Mouse (Mus musculus): Measurements from ENCODE around the gene Rpl15. TPM values are rescaled to one million over a fixed set of nuclear protein-coding genes. Genes with fewer than 3 reads are reported as not detected.

Gene Rpl15
- polyA plus RNA-seq, 1 experiment from 2014 or later, result 203 TPM

DNA sequence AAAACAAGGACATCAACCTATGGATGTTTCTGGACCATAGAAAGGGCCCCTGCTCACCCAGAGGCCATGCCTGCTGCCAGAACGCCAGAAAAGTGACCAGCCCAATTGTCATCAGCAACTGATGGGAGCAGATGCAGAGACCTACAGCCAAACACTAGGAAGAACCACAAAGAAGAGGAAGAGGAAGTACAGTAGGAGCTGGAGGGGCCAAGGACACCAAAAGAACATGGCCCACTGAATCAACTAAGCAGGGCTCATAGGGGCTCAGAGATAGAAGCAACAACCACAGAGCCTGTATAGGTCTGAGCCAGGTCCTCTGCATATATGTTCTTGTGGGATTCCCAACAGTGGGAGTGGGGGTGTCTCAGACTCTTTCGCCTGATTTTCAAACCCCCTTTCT, 26.2 kb upstream of the Rpl15 start:
- H3K9ac ChIP-seq (ENCODE audit: low read length), result no peak overlapping the region

DNA sequence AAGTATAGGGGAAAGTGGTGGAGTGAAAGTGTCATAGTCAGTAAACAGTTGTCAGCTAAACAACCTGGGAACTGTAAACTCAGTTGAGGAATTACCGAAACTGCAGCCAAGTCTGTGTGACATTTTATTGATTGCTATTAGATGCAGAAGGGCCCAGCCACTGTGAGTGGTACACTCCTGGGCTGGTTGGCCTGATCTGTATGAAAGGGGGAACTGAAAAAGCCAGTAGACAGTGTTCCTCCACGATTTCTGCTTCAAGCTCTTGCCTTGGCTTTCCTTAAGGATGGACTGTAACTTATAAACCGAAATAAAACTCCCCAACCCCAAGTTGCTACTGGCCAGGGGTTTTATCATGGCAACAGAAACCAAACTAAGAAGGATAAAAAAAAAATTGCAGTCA, 21.4 kb upstream of the Rpl15 start:
- H3K9ac ChIP-seq (ENCODE audit: low read length), result no peak overlapping the region
- H3K27me3 ChIP-seq (ENCODE audit: control insufficient read depth, insufficient read depth, low read length), result no peaks in the 10 kb centered on the region
- no peak for ATAC-seq (replicated peaks; ENCODE audit: extremely low read depth, insufficient read depth, low FRiP score)
- H3K36me3 ChIP-seq (ENCODE audit: control insufficient read depth, insufficient read depth), result no peaks in the 10 kb centered on the region
- WGBS, result 83% methylated on average over 3 of the region's 3 CpGs
- H3K9me3 ChIP-seq (replicated peaks; ENCODE audit: control insufficient read depth, low read length), result no peaks in the 10 kb centered on the region
- no peak overlapping the region for H3K4me2 ChIP-seq (ENCODE audit: low read depth, low read length)
- H3K4me3 ChIP-seq (ENCODE audit: low read length), result no peak overlapping the region
- peaks cover 4% of the 10 kb centered on the region for H3K4me1 ChIP-seq (ENCODE audit: control insufficient read depth, insufficient read depth, low read length)
- no peak overlapping the region for H3K27ac ChIP-seq (ENCODE audit: low read length)

More for the DNA sequence above, 26.2 kb upstream of the Rpl15 start:
- no peak overlapping the region for H3K4me3 ChIP-seq (ENCODE audit: low read length)
- no peaks in the 10 kb centered on the region for H3K27me3 ChIP-seq (ENCODE audit: control insufficient read depth, insufficient read depth, low read length)
- no peak for ATAC-seq (replicated peaks; ENCODE audit: extremely low read depth, insufficient read depth, low FRiP score)
- no peaks in the 10 kb centered on the region for H3K9me3 ChIP-seq (replicated peaks; ENCODE audit: control insufficient read depth, low read length)
- no peaks in the 10 kb centered on the region for H3K36me3 ChIP-seq (ENCODE audit: control insufficient read depth, insufficient read depth)
- peaks cover 9% of the 10 kb centered on the region for H3K4me1 ChIP-seq (ENCODE audit: control insufficient read depth, insufficient read depth, low read length)
- H3K27ac ChIP-seq (ENCODE audit: low read length), result no peak overlapping the region
- WGBS, result 78% methylated on average over 2 of the region's 2 CpGs
- H3K4me2 ChIP-seq (ENCODE audit: low read depth, low read length), result no peak overlapping the region

DNA sequence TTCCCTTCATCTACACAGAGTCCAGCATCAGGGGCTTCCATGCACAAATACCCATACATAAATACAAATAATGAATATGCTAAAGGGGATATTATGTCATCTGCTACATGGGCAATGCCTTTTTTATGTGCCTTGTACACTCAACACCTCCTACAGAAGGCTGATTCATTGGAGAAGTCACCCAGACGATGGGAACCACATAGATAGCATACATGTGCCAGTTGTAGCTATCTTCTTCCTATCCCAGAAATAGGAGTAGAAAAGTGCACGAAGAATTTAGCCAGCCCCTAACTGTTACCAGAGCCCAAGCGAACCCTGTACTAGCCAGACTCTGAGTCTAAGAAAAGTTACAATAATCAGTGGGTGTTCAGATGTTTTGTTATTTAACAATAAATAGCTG, 20.9 kb upstream of the Rpl15 start:
- H3K4me3 ChIP-seq (ENCODE audit: low read length), result no peak overlapping the region
- ATAC-seq (replicated peaks; ENCODE audit: extremely low read depth, insufficient read depth, low FRiP score), result no peak
- H3K9me3 ChIP-seq (replicated peaks; ENCODE audit: control insufficient read depth, low read length), result no peaks in the 10 kb centered on the region
- H3K36me3 ChIP-seq (ENCODE audit: control insufficient read depth, insufficient read depth), result no peaks in the 10 kb centered on the region
- peaks cover 9% of the 10 kb centered on the region for H3K4me1 ChIP-seq (ENCODE audit: control insufficient read depth, insufficient read depth, low read length)
- H3K27me3 ChIP-seq (ENCODE audit: control insufficient read depth, insufficient read depth, low read length), result no peaks in the 10 kb centered on the region
- H3K27ac ChIP-seq (ENCODE audit: low read length), result no peak overlapping the region
- no peak overlapping the region for H3K9ac ChIP-seq (ENCODE audit: low read length)
- WGBS, result 75% methylated on average over 3 of the region's 3 CpGs
- H3K4me2 ChIP-seq (ENCODE audit: low read depth, low read length), result no peak overlapping the region

- no peaks in the 10 kb centered on the region for H3K27me3 ChIP-seq (ENCODE audit: control insufficient read depth, insufficient read depth, low read length)
- peaks cover 3% of the 10 kb centered on the region; the same call in 1 of the 2 replicates for H3K36me3 ChIP-seq (ENCODE audit: control insufficient read depth, insufficient read depth)
- peak overlapping the region; percentile 26; the same call in 1 of the 2 replicates for H3K27ac ChIP-seq (ENCODE audit: low read length)
- peak overlapping the region; percentile 11; the same call in 1 of the 2 replicates for H3K9ac ChIP-seq (ENCODE audit: low read length)
- no peak overlapping the region for H3K4me3 ChIP-seq (ENCODE audit: low read length)
- 47% methylated on average over 2 of the region's 2 CpGs for WGBS
- ATAC-seq (replicated peaks; ENCODE audit: extremely low read depth, insufficient read depth, low FRiP score), result no peak
- H3K9me3 ChIP-seq (replicated peaks; ENCODE audit: control insufficient read depth, low read length), result no peaks in the 10 kb centered on the region
- peaks cover 10% of the 10 kb centered on the region for H3K4me1 ChIP-seq (ENCODE audit: control insufficient read depth, insufficient read depth, low read length)
- H3K4me2 ChIP-seq (ENCODE audit: low read depth, low read length), result no peak overlapping the region
Observed at GRCm38 (mm10) chr14:18287391-18287790, 16.2 kb upstream of the Rpl15 start.

GRCm38 (mm10) chr14:18286441-18286840, 15.2 kb upstream of the Rpl15 start:
- no peaks in the 10 kb centered on the region for H3K27me3 ChIP-seq (ENCODE audit: control insufficient read depth, insufficient read depth, low read length)
- no peak overlapping the region for H3K27ac ChIP-seq (ENCODE audit: low read length)
- no peak overlapping the region for H3K9ac ChIP-seq (ENCODE audit: low read length)
- peaks cover 6% of the 10 kb centered on the region; the same call in 1 of the 2 replicates for H3K36me3 ChIP-seq (ENCODE audit: control insufficient read depth, insufficient read depth)
- no peak for ATAC-seq (replicated peaks; ENCODE audit: extremely low read depth, insufficient read depth, low FRiP score)
- WGBS, result 86% methylated on average over 2 of the region's 2 CpGs
- no peak overlapping the region for H3K4me3 ChIP-seq (ENCODE audit: low read length)
- H3K4me2 ChIP-seq (ENCODE audit: low read depth, low read length), result no peak overlapping the region
- H3K4me1 ChIP-seq (ENCODE audit: control insufficient read depth, insufficient read depth, low read length), result peaks cover 10% of the 10 kb centered on the region
- no peaks in the 10 kb centered on the region for H3K9me3 ChIP-seq (replicated peaks; ENCODE audit: control insufficient read depth, low read length)

- Histone ChIP-seq H3K9ac (ENCODE audit: low read length) (no peak overlapping the region), H3K4me2 (ENCODE audit: low read depth, low read length) (no peak overlapping the region), H3K27me3 (ENCODE audit: control insufficient read depth, insufficient read depth, low read length) (no peaks in the 10 kb centered on the region), H3K36me3 (ENCODE audit: control insufficient read depth, insufficient read depth) (peaks cover 7% of the 10 kb centered on the region), H3K27ac (ENCODE audit: low read length) (no peak overlapping the region), H3K4me1 (ENCODE audit: control insufficient read depth, insufficient read depth, low read length) (peaks cover 10% of the 10 kb centered on the region), H3K9me3 (replicated peaks; ENCODE audit: control insufficient read depth, low read length) (no peaks in the 10 kb centered on the region), H3K4me3 (ENCODE audit: low read length) (no peak overlapping the region)
- ATAC-seq (replicated peaks; ENCODE audit: extremely low read depth, insufficient read depth, low FRiP score), result no peak
- 84% methylated on average over 3 of the region's 3 CpGs for WGBS
Observed at GRCm38 (mm10) chr14:18285476-18285875, 14.3 kb upstream of the Rpl15 start.

- no peaks in the 10 kb centered on the region for H3K9me3 ChIP-seq (replicated peaks; ENCODE audit: control insufficient read depth, low read length)
- 68% methylated on average over 2 of the region's 2 CpGs for WGBS
- no peaks in the 10 kb centered on the region for H3K27me3 ChIP-seq (ENCODE audit: control insufficient read depth, insufficient read depth, low read length)
- H3K4me3 ChIP-seq (ENCODE audit: low read length), result no peak overlapping the region
- no peak overlapping the region for H3K9ac ChIP-seq (ENCODE audit: low read length)
- ATAC-seq (replicated peaks; ENCODE audit: extremely low read depth, insufficient read depth, low FRiP score), result no peak
- no peak overlapping the region for H3K27ac ChIP-seq (ENCODE audit: low read length)
- H3K4me2 ChIP-seq (ENCODE audit: low read depth, low read length), result no peak overlapping the region
- H3K36me3 ChIP-seq (ENCODE audit: control insufficient read depth, insufficient read depth), result peaks cover 14% of the 10 kb centered on the region
- peaks cover 10% of the 10 kb centered on the region for H3K4me1 ChIP-seq (ENCODE audit: control insufficient read depth, insufficient read depth, low read length)
Observed at GRCm38 (mm10) chr14:18284581-18284980, 13.4 kb upstream of the Rpl15 start.

- H3K9ac ChIP-seq (ENCODE audit: low read length), result no peak overlapping the region
- no peak overlapping the region for H3K27ac ChIP-seq (ENCODE audit: low read length)
- ATAC-seq (replicated peaks; ENCODE audit: extremely low read depth, insufficient read depth, low FRiP score), result no peak
- H3K9me3 ChIP-seq (replicated peaks; ENCODE audit: control insufficient read depth, low read length), result no peaks in the 10 kb centered on the region
- no peak overlapping the region for H3K4me2 ChIP-seq (ENCODE audit: low read depth, low read length)
- H3K36me3 ChIP-seq (ENCODE audit: control insufficient read depth, insufficient read depth), result peaks cover 35% of the 10 kb centered on the region
- H3K4me3 ChIP-seq (ENCODE audit: low read length), result no peak overlapping the region
- H3K4me1 ChIP-seq (ENCODE audit: control insufficient read depth, insufficient read depth, low read length), result no peaks in the 10 kb centered on the region
- H3K27me3 ChIP-seq (ENCODE audit: control insufficient read depth, insufficient read depth, low read length), result no peaks in the 10 kb centered on the region
- WGBS, result 88% methylated on average over 5 of the region's 5 CpGs
Observed at GRCm38 (mm10) chr14:18280375-18280774, 9.2 kb upstream of the Rpl15 start.

GRCm38 (mm10) chr14:18274526-18274925, 3.3 kb upstream of the Rpl15 start:
- Histone ChIP-seq H3K4me1 (ENCODE audit: control insufficient read depth, insufficient read depth, low read length) (peaks cover 7% of the 10 kb centered on the region), H3K4me2 (ENCODE audit: low read depth, low read length) (no peak overlapping the region), H3K36me3 (ENCODE audit: control insufficient read depth, insufficient read depth) (peaks cover 21% of the 10 kb centered on the region), H3K4me3 (ENCODE audit: low read length) (no peak overlapping the region), H3K27ac (ENCODE audit: low read length) (no peak overlapping the region), H3K9ac (ENCODE audit: low read length) (no peak overlapping the region), H3K9me3 (replicated peaks; ENCODE audit: control insufficient read depth, low read length) (no peaks in the 10 kb centered on the region), H3K27me3 (ENCODE audit: control insufficient read depth, insufficient read depth, low read length) (no peaks in the 10 kb centered on the region)
- no peak for ATAC-seq (replicated peaks; ENCODE audit: extremely low read depth, insufficient read depth, low FRiP score)
- 83% methylated on average over 1 of the region's 1 CpGs for WGBS
